Mouse (Mus musculus): Measurements from ENCODE around the gene Gm21992. TPM values are rescaled to one million over a fixed set of nuclear protein-coding genes. Genes with fewer than 3 reads are reported as not detected.

Gm21992 gene
- total RNA-seq, 2 experiments from 2014 or later: 17.6 to 23.7 TPM

DNA sequence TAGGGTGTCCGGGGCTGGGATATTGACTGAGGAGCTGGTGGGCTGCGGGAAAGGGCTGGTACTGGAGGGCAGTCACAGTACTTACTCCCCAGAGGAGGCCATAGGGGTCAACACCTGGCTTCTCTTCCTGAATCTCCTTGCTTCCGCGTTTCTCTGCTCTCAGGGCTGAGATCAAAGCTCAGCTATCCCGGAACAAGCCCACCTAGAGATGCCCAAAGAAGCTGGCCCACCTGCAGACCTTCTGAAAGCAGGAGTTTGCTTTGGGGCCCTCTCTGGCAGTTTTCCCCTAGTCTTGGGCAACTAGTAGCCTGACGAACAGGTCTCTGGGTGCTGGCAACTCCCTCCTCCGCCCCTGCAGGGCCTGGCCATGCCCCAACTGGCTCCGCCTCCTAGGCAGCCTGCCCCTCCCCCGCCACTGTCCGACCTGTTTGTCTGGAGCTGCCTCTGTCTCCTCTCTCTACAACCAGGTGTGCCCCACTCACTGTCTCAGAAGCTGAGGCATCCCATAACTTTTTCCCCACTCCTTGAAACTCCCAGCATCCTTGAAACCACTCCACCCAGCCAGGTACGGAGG, 90.7 kb downstream of the Gm21992 start:
- intact Hi-C loops (cut with DNase I): no loop called here
- no peak for DNase-seq (ENCODE audit: low spot score in 2 of 2)

DNA sequence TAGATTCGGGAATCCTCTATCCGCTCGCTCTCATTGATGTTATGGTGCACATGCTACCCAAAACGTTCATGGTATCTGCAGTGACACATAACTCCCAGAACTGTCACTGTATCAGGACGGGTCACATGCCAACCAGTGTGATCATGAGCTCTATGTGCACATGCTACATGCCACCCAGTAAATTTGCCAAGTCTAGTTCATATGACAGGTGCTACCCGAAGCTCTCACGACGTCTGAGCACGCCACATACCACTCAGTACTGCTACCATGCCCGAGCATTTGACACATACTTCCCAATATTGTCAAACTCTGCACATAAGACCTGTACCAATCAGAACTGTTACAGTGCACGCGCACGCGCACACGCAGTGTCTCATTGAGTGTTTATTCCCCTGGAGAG, 91.3 kb downstream of the Gm21992 start:
- DNase-seq (ENCODE audit: low spot score in 2 of 2): no peak
- intact Hi-C loops (cut with DNase I): no loop called here

DNA sequence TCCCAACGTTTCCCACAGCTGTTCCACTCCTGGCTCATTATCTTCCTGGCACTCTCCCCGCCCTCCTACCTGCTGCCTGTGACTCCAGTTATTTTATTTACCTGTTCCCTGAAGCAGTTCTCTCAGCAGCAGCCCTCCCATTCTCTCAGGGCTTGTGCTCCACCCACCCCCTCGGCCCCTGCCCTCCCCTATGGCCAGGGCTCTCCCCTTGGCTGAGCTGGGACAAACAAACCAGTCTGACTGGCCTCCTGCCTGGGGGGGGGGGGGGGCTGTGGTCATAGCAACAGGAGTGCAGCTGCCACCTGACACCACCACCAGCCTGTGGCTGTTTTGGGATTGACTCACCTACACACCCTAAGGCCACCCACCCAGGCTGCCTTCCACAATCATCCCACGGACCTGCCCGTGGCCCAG, 92.1 kb downstream of the Gm21992 start:
- intact Hi-C loops (cut with DNase I): no loop called here
- no peak for DNase-seq (ENCODE audit: low spot score in 2 of 2)

DNA sequence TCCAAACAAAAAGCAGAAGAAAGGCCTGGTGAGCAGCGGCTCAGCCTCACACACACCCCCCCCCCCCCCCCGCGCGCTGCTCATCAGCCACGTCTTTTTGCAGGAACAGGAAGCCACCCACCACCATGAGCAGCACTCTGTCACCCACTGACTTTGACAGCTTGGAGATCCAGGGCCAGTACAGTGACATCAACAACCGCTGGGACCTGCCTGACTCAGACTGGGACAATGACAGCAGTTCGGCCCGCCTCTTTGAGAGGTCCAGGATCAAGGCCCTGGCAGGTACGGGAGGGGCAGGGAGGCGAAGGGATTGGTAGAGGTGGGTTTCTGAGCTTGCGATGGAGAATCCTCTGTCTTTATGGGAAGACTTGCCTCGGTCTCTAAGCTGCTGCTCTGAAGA, 92.7 kb downstream of the Gm21992 start:
- intact Hi-C loops (cut with DNase I): no loop called here
- no peak for DNase-seq (ENCODE audit: low spot score in 2 of 2)

DNA sequence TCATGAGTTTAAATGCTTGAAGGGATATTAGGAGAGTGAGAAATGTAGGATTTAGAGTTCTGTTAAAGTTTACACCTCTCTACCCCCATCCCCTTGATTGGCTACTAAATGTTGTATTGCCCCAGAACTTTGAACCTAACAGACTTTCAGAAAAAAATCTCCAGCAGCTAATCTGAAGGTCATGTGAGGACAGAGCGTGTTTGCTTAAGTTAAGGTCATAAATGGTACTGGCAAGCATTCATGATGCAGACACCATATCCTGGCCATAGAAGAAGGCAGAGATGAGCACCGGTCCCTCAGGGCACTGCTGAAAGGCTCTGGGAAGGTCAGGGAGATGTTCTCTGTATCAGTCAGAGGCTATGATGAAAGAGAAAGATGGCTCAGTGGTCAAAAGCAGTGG, 94.1 kb downstream of the Gm21992 start:
- intact Hi-C loops (cut with DNase I): no loop called here
- DNase-seq (ENCODE audit: low spot score in 2 of 2): no peak

DNA sequence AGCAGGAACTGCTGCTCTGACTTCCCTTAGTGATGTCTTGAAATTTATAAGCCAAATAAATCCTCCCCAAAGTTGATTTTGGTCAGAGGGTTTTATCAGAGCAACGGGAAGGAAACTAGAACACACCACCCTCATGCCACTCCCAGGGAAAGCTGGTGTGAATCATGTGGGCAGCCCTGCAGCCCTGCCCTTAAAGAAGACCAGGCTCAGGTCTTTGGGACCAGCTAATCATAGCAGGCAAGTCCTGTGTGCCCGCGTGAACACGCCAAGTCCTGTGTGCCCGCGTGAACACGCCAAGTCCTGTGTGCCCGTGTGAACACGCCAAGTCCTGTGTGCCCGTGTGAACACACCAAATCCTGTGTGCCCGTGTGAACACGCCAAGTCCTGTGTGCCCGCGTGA, 94.7 kb downstream of the Gm21992 start:
- intact Hi-C loops (cut with DNase I): no loop called here

DNA sequence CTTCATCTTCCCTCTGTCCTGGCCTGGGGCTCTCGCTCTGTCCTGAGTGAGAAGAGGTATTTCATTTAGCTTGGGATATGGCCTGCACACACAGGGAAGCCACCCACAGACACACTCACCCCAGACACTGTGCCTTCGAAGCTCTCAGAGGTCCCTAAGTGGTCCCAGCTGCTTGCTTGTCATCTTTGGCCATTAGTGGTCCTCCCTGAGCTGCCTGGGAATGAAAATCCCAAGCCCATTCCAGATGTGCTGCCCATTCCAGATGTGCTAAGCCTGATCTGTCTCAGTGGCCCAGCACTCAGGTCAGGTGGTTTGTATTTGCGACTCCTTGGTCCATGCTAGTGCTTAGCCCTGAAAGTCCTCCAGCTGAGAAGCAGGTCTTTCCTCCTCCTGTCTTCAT, 97.5 kb downstream of the Gm21992 start:
- intact Hi-C loops (cut with DNase I): no loop called here
- no peak for DNase-seq (ENCODE audit: low spot score in 2 of 2)

More for the DNA sequence above, 94.7 kb downstream of the Gm21992 start:
- peak in 1 of 2 experiments; percentile 2 for DNase-seq (ENCODE audit: low spot score in 2 of 2)

DNA sequence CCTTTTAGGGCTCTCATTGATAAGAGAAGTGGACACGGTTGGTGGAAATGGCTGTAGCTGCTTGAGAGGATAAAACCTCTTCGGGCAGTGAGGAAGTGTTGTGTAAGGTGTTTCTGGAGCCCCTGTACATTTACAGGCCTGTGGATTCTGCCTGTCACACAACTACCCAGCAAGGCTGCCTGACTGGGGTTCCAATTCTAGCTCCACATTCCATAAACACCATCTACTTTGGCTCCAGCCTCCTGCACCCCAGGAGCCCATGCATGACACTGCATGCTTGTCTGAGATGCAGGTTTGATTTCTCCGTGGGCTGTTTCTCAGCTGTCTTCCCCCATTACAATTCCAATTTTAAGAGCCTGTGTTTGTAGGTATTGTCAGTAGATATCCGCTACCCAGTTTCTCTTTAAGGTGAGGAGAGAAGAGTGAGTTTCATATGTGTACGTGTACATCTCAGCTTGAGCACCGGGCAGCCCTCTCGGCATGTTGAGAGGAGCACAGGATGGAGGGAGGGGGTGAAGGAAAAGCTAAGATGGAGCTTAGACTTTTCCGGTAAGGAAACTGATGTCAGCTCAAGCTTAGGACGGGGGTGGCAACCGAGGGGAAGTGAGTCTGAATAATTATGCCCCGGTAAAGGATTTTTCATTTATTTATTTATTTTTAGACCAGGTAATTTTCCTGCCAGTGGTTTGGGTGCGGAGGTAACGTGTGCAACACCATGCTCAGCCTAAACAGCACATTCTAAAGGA, 98.5 kb downstream of the Gm21992 start:
- intact Hi-C loops (cut with DNase I): no loop called here

DNA sequence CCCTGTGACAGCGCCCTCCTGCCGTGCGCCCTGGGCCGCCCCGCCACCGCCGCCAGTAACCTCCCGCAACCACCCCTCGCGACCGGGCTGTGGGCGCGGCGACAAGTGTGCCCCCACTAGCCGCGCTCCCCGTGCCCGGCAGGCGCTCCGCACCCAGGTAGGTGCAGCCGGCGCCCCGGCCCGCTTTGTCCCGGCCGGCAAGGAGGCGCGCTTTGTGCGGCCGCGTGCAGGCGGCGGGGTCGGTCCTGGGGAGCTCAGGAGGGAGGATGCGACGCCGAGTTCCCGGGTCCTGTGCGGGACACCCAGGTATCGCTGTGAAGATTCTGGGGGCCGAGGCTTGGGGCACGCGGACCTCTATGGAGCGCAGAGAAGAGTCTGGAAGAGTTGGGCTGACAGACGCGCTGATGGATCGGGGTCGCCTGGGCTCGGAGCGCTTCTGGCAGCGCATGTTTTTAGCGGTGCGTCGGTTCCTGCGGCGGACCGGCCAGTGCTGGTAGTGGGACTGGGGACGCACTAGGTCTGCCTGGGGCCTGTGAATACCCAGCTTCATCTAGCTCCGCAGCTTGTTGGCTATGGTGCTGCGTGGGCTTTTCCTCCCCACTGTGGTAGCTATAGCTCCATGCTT, 99.1 kb downstream of the Gm21992 start:
- intact Hi-C loops (cut with DNase I): no loop called here
- peak in 1 of 2 experiments; percentile 54 for DNase-seq (ENCODE audit: low spot score in 2 of 2)

More for the DNA sequence above, 98.5 kb downstream of the Gm21992 start:
- no peak for DNase-seq (ENCODE audit: low spot score in 2 of 2)

DNA sequence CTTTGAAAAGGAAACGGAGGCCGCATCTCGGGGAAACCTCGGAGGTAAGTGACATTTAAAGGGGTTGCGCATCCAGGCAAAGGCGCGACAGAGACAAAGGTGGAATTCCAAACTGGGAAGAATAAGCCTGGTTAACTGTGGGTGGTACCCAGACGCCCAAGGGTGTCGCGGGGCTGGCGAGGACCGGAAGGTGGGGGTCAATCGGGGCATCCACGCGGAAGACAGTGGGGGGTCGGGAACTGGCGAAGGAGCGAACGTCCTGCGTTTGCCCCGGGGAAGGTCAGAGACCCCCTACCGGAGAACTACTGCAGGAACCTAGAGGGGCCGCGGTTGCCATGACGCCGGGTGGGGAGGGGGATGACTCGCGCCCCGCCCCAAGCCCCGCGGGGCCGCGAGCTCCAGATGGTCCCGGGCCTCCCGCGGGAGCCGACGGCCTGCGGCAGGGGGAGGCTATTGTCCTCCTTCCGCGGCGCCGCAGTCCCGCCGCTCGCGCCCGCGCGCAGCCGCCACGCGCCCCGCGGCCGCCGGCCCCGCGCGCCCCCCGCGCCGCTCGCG, 99.7 kb downstream of the Gm21992 start:
- intact Hi-C loops (cut with DNase I): loop anchor here (1.0 to 2.0 kb wide), 2 partner anchors 13 to 65 kb away; partner anchors contain the start of gene Gm960

DNA sequence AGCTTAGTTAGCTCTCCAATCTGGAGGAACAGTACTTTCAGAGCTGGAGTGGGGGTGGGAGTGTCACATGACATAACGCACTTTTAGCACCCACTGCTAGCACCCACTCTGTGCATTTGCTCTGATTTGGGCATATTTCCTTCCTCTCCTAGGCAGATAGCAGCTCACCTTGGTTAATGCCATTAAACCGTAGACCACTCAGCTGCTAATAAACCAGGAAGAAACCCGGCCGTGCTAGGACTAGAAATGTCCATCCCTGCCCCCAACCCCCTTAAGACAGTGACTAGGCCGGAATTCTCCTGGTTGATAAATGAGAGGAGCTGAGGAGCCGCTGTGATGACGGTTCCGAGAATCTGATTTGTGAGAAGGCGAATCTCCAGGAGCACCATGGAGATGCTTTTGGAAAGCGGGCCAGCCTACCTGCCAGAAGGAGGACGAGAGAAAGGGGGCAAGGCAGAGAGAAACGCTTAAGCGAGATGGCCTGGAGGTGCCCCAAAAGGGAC, 100.3 kb downstream of the Gm21992 start, which contains the start of gene Sptbn2:
Sptbn2 (plus strand) TSS at position 70 of the 503 bp plus-strand sequence.
- DNase-seq (ENCODE audit: low spot score in 2 of 2): peak; percentile 81 to 86
- intact Hi-C loops (cut with DNase I): loop anchor here (1.0 to 2.0 kb wide), 2 partner anchors 13 to 64 kb away; partner anchors contain the start of gene Gm960

More for the DNA sequence above, 99.7 kb downstream of the Gm21992 start:
- peak in 1 of 2 experiments; percentile 56 for DNase-seq (ENCODE audit: low spot score in 2 of 2)

DNA sequence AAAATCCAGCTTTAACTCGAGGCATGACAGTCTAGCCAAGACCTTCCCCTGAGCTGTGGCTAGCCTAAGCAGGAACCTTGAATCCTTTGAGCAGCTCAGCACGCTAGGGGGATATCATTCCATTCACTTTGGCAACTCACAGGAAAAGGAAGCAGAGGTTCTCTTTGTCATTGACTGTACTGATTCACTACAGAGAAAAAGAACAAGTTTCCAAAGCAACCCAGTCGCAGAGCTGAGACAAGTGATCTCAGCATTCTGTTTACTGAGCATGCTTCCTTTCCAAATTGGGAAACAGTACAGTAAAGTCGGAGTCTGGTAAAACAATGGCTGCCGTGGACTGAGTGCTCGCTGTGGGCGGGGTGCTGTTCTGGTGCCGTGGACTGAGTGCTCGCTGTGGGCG, 102.6 kb downstream of the Gm21992 start:
- DNase-seq (ENCODE audit: low spot score in 2 of 2): no peak
- intact Hi-C loops (cut with DNase I): no loop called here

DNA sequence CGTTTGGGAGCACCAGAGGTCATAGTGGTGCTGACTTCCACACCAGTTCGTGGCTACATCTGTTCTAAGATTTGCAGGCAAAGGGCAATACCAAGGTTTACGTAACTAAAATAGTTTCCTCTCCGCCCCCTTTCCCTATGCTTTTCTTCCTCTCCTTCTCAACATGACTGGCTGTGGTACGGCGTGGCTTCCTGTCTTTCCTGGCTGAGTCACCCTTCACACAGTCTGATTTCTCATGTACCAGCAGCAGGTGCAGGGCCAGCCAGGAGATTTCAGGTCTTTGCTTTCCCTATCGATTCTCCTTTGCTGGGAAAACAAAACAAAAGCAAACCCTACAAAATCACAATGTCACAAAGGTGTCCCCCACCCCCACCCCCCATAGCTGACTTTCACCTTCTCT, 110.2 kb downstream of the Gm21992 start:
- intact Hi-C loops (cut with DNase I): no loop called here
- no peak for DNase-seq (ENCODE audit: low spot score in 2 of 2)

DNA sequence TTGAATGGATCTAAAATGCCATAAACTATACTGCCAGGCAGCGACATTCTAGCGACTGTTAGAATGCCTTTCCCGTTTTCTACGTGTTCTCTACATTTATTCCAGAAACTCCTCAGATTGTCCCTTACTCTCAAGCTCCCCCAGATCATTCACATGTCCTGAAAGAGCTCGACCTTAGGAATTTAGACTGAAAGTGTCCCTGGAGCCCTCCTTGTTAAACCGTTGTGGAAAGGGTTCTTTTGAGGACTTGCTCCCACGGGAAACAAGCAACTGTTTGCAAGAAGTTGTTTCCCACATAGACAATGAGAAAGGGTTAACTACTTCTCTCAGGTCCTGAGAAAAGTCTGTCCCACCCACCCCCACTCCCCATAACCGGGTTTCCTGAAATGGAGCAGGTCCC, 110.8 kb downstream of the Gm21992 start:
- DNase-seq (ENCODE audit: low spot score in 2 of 2): no peak
- intact Hi-C loops (cut with DNase I): no loop called here

DNA sequence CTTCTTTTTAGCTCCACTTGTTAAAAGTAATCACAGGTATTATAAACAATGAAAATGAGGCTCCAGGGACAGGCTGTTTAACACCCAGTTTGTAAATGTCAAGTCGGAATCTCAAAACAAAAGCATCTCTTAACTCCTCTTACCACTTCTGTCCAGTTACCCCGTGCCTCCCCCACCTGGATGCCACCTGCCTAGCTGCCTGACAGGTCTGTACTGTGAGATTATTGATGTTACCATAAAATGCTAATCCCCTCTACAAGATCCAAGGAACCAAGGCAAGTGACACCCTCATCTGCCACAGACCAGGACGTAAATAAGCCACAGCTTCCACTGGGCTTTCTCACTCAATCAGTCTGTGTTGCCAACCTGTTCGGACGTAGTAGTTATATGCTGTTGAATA, 111.6 kb downstream of the Gm21992 start:
- intact Hi-C loops (cut with DNase I): loop anchor here (5.0 kb wide), 1 partner anchor 53 kb away; no protein-coding TSS in a partner anchor

DNA sequence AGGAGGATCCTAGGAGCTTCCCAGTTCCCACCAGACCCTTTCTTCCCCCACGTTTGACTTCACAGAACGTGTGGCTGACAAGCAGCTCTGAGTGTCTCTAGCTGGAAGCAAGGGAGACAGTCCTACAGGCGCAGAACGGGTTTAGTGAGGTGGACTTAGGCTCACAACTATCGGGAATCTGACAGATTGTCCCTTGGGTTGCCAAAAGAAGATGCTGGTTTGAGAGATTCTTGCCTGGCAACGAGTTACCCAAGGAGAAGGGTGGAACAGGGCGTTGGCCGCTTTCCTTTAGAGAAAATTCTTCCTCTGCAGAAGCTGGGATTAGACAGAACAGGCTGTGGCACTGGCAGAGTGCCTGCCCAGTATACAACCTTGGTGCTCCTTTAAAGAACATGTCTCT, 112.6 kb downstream of the Gm21992 start:
- peak; percentile 52 to 67 for DNase-seq (ENCODE audit: low spot score in 2 of 2)
- intact Hi-C loops (cut with DNase I): loop anchor here (1.0 to 5.0 kb wide), 2 partner anchors 12 to 52 kb away; partner anchors contain the start of gene Sptbn2

More for the DNA sequence above, 111.6 kb downstream of the Gm21992 start:
- no peak for DNase-seq (ENCODE audit: low spot score in 2 of 2)

DNA sequence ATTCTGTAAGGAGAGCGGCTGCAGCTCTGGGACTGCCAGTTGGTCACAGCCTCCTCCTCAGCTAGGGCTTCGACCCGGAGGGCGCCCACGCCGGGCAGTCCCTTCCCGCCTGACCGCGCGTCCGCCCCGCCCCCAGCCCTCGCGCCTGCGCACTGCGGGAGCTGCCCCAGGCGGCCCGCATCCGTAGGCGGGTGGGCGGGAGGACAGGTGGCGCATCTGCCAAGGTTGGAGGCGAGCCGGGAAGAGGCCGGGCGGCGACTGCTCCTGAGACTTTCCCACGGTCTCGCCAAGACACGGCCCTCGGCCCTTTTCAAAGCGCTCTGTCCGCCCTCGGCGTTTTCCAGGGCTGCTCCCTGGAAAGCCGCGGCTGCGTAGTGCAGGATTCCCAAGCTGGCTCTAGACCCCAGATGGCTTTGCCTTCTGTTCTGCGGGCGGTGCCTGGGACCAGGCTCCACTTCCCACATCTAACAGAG, 113.2 kb downstream of the Gm21992 start, which contains the start of gene Gm960:
Gm960 (minus strand) TSS at position 464 of the 473 bp plus-strand sequence.
- peak; percentile 85 to 91 for DNase-seq (ENCODE audit: low spot score in 2 of 2)
- intact Hi-C loops (cut with DNase I): loop anchor here (1.0 to 5.0 kb wide), 2 partner anchors 13 to 51 kb away; partner anchors contain the start of gene Sptbn2

DNA sequence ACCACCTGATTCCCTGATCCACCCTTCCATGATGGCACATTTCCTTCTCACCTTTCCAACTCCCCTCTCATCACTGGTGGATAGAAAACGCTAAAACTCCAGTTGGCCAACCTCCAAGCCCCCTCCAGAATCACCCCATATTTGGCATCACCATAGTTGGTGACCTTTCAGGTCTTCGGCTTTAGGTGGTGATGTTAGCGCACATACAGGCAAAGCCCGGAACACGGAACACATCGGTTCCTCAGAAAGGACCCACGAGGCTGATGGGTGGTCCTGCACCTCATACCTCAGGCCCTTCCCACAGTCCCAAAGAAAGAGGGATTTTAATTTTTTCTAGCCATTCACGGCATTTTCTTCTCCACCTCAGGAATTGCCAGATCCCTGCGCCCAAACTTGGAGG, 113.7 kb downstream of the Gm21992 start:
- DNase-seq (ENCODE audit: low spot score in 2 of 2): no peak
- intact Hi-C loops (cut with DNase I): loop anchor here (1.0 to 5.0 kb wide), 2 partner anchors 14 to 50 kb away; partner anchors contain the start of gene Sptbn2

DNA sequence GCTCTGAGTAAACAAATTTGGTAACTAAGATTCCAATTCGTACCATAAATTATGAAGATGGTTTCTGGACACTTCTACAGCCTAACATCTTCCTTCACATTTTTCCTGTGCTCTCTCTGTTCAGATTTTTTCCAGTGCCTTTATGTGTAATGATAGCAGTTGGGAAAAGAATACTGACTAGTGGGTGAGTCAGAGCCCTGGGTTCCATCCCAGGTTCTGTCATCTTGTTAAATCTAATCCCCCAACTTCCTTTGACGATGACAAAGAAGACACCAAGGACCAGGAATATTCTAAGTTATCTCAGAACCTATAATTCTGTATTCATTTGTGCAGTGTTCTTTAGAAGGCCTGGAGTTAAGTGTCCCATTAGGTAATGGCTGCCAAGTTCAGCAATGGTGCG, 114.3 kb downstream of the Gm21992 start:
- intact Hi-C loops (cut with DNase I): loop anchor here (5.0 kb wide), 1 partner anchor 50 kb away; no protein-coding TSS in a partner anchor
- no peak for DNase-seq (ENCODE audit: low spot score in 2 of 2)
